Mouse (Mus musculus) spleen, postnatal 10 days (tissue): ENCODE data around the gene Theg.

ENCODE experiments used
- DNase-seq, 2 experiments: peaks; one replicate each; pipeline ENCODE4 v3.0.0; 2021 to 2022; ENCODE audit warnings: low spot score in 2 of 2

Gene Theg

GRCm38 (mm10) chr10:79594872-79595589, 7.9 kb upstream of the Theg start:
- DNase-seq: peak in 1 of 2 experiments; percentile 39

DNA sequence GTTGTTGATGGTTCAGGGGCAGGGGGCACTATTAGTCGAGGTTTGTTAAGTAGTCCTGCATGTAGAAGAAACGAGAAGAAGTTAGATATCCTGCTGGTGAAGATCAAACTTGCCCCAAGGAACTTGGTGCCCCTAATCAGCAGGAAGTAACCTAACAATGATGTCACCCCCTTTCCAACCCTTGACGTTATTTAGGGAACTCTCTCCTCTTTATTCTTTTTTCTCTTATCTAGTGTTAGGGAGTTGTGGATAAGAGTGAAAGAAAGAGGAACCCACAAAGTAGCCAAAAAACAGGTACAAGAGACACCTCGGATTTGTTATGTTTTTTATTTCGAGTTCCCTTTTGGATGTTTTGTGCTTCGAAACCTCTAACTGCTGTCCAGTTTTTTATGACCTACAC, 7.0 kb upstream of the Theg start:
- DNase-seq: no peak

DNA sequence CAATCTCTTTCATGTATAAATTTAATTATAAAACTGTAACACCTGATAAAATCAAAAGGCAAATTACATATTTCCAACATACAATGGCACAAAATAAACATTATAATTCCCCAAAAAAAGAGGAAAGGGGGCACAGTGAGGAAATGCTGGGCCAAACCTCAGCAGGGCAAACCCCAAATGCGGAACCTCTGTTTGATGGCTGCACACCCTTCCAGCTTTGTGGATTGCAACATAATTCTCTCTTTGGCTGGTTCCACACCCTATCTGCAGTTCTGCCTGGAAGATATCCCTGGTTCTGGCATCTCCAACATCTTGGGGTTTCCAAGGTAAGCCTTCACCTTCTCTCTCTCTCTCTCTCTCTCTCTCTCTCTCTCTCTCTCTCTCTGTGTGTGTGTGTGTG, 3.6 kb upstream of the Theg start:
- DNase-seq: no peak

DNA sequence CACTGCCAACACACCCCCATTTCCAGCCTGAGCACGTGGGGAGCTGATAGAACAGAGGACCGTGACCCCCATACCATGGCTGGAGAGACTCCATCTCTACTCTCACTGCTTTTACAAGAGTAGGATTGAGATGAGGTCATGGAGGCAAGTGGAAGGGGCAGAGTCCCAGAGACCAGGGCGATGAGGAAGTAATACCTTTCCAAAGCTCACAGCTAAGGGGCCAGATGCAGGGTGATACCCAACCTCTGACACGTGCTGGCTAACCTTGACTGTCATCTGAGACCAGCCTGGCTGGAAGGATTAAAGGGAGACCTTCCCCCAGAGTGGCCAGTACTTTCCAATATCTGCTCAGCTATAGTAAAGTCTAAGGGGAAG, 608 bp upstream of the Theg start:
- DNase-seq: no peak

- no peak for DNase-seq
Observed at GRCm38 (mm10) chr10:79586243-79586642, 888 bp downstream of the Theg start.

- DNase-seq: no peak
Observed at GRCm38 (mm10) chr10:79585723-79586122, 1.4 kb downstream of the Theg start.

GRCm38 (mm10) chr10:79585136-79585535, 2.0 kb downstream of the Theg start:
- DNase-seq: no peak

- peak in 1 of 2 experiments; percentile 46 for DNase-seq
Observed at GRCm38 (mm10) chr10:79584426-79584825, 2.7 kb downstream of the Theg start.

DNA sequence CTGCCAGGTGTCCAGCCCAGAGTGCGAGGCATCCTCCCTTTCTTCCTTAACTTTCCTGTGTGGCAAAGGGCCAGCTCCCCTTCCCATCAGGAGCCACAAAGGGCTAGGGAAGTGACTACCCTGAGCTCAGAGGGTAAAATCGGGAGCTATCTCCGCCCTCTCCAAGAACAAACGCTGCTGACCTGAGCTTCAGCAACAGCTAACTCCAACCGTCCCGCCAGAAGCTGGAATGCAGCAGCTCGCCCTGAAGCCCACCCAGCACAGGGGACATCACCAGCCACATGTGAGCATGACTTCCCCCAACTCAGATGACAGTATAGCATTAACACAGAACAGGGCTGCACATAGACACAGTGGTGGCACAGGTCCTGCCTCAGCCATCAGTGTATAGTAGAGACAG, 3.1 kb downstream of the Theg start:
- DNase-seq: no peak

- no peak for DNase-seq
Observed at GRCm38 (mm10) chr10:79581501-79581900, 5.6 kb downstream of the Theg start.

- peak; percentile 45 to 78 for DNase-seq
Observed at GRCm38 (mm10) chr10:79580811-79581210, 6.3 kb downstream of the Theg start.

DNA sequence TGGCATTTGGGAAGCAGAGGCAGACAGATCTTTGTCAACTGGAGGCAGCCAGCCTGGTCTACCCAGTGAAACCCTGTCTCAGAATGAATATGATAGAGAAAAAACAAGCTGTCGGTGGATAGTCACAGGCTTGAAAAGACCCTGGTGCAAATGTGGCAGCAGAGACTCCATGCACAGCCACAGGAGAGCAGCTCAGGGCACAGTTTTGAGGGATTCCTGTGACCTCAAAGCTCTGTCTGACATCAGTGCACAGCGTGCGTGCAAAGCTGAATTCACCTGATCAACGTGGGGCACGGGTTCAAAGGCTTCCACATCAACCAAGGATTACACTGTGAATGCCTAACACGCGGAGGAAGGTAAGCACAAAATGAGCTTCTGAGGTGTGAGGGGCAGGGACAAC, 6.8 kb downstream of the Theg start:
- no peak for DNase-seq

- no peak for DNase-seq
Observed at GRCm38 (mm10) chr10:79579781-79580180, 7.3 kb downstream of the Theg start.

GRCm38 (mm10) chr10:79578891-79579290, 8.2 kb downstream of the Theg start:
- DNase-seq: no peak

DNA sequence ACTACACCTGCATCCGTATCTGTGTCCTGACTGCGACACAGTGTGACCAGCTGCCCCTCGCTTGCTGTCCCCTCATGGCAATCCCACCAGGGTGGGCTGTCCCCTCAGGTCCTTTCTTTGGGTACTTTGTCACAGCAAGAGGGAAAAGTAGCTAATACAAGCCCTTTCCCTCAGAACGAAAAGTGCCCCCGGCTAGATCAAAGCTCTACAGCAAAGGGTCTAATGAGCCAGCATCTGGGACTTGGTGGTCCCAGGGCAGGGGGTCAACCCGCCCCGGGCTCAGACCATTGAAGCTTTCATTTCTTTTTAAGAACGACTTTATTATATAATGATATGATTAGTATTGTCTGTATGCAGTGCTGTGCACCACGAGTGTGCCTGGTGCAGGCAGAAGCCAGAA, 8.9 kb downstream of the Theg start:
- no peak for DNase-seq

DNA sequence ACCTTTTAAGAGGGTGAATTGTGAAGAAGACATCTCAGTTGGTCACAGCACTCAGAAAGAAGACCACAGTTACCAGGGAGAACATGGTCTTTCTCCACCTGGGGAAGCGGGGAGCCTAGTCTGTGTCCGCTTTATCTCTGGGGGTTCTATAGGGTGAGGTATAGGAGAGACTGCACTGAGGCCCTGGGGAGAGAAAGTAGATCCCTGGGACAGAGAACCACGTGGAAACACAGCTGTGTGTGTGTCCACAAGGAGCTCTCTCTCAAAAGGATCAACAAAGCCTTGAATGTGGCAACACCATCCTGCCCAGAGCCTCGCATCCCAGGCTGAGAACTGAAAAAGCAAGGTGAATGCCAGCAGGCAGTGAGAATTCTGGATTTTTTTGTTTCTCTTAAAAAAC, 9.8 kb downstream of the Theg start:
- no peak for DNase-seq

- no peak for DNase-seq
Observed at GRCm38 (mm10) chr10:79575754-79576153, 11.4 kb downstream of the Theg start.

DNA sequence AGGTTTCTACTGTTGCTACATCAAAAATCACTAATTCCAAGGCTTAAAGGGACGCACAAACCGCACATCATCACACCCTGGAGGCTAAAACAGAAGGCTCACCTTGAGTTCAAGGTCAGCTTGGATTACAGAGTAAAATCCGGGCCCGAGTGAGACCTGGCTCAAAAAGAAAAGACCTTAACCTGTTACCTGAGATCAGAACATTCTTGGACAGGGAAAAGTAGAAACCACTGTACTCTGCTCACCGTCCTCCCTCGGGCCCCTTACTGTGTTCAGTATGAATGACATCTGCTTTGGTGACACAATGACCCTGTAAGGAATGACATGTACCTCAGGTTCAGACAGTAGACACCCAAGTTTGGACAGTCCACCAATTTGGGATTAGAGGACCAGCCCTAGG, 12.3 kb downstream of the Theg start:
- no peak for DNase-seq

- no peak for DNase-seq
Observed at GRCm38 (mm10) chr10:79574350-79574749, 12.8 kb downstream of the Theg start.

- DNase-seq: no peak
Observed at GRCm38 (mm10) chr10:79573611-79574010, 13.5 kb downstream of the Theg start.

- no peak for DNase-seq
Observed at GRCm38 (mm10) chr10:79571314-79571713, 15.8 kb downstream of the Theg start.

DNA sequence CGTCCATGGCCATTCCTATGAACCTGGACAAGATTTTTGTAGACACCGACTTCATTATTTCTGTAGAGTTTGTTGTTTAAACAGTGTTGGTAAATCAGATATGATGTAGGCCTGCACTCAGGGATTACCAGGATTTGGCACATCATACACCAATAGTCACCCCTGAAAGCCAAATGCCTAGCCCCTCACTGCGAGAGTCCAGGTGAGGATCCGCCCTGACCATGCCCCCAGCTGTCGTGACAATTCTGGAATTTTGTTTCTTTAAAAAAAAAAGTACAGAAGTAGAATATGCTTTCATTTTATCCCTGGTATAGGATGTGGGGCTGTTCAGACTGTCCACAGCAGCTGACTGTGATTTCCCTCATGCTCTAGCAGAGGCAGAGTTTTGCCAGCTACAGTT, 17.2 kb downstream of the Theg start:
- DNase-seq: no peak

DNA sequence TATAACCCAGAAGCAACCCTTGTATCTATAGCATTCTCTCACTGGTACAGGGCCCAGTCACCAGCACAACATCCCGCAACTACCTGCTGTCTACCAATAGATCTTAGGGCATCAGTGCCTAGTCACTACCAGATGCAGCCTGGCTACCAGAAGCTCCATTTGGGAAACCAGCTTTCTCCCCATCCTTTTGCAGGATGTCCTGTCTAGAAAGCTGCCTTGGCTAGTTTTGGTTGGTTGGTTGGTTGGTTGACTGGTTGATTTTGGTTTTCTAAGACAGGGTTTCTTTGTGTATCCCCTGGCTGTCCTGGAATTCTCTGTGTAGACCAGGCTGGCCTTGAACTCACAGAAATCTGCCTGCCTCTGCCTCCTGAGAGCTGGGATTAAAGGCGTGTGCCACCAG, 27.4 kb downstream of the Theg start:
- peak in 1 of 2 experiments; percentile 3 for DNase-seq

- DNase-seq: no peak
Observed at GRCm38 (mm10) chr10:79557496-79557895, 29.6 kb downstream of the Theg start.
